Mouse (Mus musculus) kidney, postnatal 14 days (tissue): ENCODE data around the gene Atp5d.

Experiments
- DNase-seq: peaks from one replicate; pipeline ENCODE4 v3.0.0; 2022; ENCODE audit warnings: mixed read lengths

The Atp5d gene

GRCm38 (mm10) chr10:80117736-80118135, 20.7 kb upstream of the Atp5d start:
- no peak for DNase-seq

- DNase-seq: no peak
Measured at GRCm38 (mm10) chr10:80118552-80118951, 19.9 kb upstream of the Atp5d start.

- DNase-seq: no peak
Measured at GRCm38 (mm10) chr10:80120146-80120545, 18.3 kb upstream of the Atp5d start.

- no peak for DNase-seq
Measured at GRCm38 (mm10) chr10:80121639-80122038, 16.8 kb upstream of the Atp5d start.

GRCm38 (mm10) chr10:80123932-80124562, 14.4 kb upstream of the Atp5d start:
- DNase-seq: no peak

GRCm38 (mm10) chr10:80127920-80128319, 10.5 kb upstream of the Atp5d start:
- DNase-seq: no peak

GRCm38 (mm10) chr10:80129846-80130245, 8.6 kb upstream of the Atp5d start:
- DNase-seq: no peak

GRCm38 (mm10) chr10:80130403-80131031, 7.9 kb upstream of the Atp5d start:
- DNase-seq: peak; percentile 79

GRCm38 (mm10) chr10:80131316-80131951, 7.0 kb upstream of the Atp5d start:
- no peak for DNase-seq

GRCm38 (mm10) chr10:80131952-80132350, 6.5 kb upstream of the Atp5d start:
- DNase-seq: no peak

GRCm38 (mm10) chr10:80133226-80133849, 5.1 kb upstream of the Atp5d start:
- DNase-seq: no peak

- DNase-seq: no peak
Measured at GRCm38 (mm10) chr10:80134421-80134820, 4.0 kb upstream of the Atp5d start.

GRCm38 (mm10) chr10:80135161-80135560, 3.3 kb upstream of the Atp5d start:
- no peak for DNase-seq

- DNase-seq: no peak
Measured at GRCm38 (mm10) chr10:80135641-80136040, 2.8 kb upstream of the Atp5d start.

GRCm38 (mm10) chr10:80136179-80136951, 2.1 kb upstream of the Atp5d start:
- DNase-seq: no peak

- no peak for DNase-seq
Measured at GRCm38 (mm10) chr10:80136952-80137625, 1.3 kb upstream of the Atp5d start.

GRCm38 (mm10) chr10:80137626-80138552, 543 bp upstream of the Atp5d start:
- no peak for DNase-seq

- no peak for DNase-seq
Measured at GRCm38 (mm10) chr10:80139439-80139775, 975 bp downstream of the Atp5d start.

GRCm38 (mm10) chr10:80139975-80140665, 1.7 kb downstream of the Atp5d start:
- DNase-seq: no peak

- DNase-seq: no peak
Measured at GRCm38 (mm10) chr10:80140666-80141035, 2.2 kb downstream of the Atp5d start, which contains the start of gene Cbarp. Gene Cbarp (minus strand): TSS chr10:80140835.

GRCm38 (mm10) chr10:80141243-80141642, 2.8 kb downstream of the Atp5d start:
- peak; percentile 98 for DNase-seq
